Mouse (Mus musculus) forebrain, embryonic 10.5 days (tissue): ENCODE data around the gene Klhdc1. TPM values are rescaled to one million over a fixed set of nuclear protein-coding genes. Genes with fewer than 3 reads are reported as not detected.
A peak's percentile ranks its signal among the peaks of the same experiment; 100 is the strongest.

Source experiments
- DNase-seq: peaks from one replicate; pipeline ENCODE4 v3.0.0-alpha.2; 2017; ENCODE audit warnings: low spot score; ENCODE audit errors: extremely low spot score
- H3K27ac ChIP-seq: fragments of 300-500 bp; sonication (generic); 2 replicates; pipeline ENCODE4 v1.5.1; 2016; ENCODE audit warnings: mild to moderate bottlenecking
- H3K27me3 ChIP-seq: fragments of 300-500 bp; sonication (generic); 2 replicates; pipeline ENCODE4 v1.6.1; 2016; ENCODE audit warnings: mild to moderate bottlenecking; ENCODE audit not compliant: poor library complexity, severe bottlenecking
- H3K36me3 ChIP-seq: fragments of 300-500 bp; sonication (generic); replicated peaks from 2 replicates; pipeline ENCODE4 v1.6.1; 2016; ENCODE audit warnings: mild to moderate bottlenecking, moderate library complexity
- H3K4me1 ChIP-seq: fragments of 300-500 bp; sonication (generic); 2 replicates; pipeline ENCODE4 v1.6.1; 2016
- H3K4me3 ChIP-seq: fragments of 300-500 bp; sonication (generic); 2 replicates; pipeline ENCODE4 v1.5.1; 2016; ENCODE audit warnings: mild to moderate bottlenecking, moderate library complexity
- H3K9me3 ChIP-seq: fragments of 300-500 bp; sonication (generic); 2 replicates; pipeline ENCODE4 v1.6.1; 2016; ENCODE audit warnings: mild to moderate bottlenecking, moderate library complexity
- WGBS: fragments of 180-500 bp; shearing (Covaris S2); methylation state at CpG from one replicate; pipeline ENCODE4 v1.1.7; 2016; 5-methylcytosine and 5-hydroxymethylcytosine counted together
- polyA plus RNA-seq: library from polyadenylated mRNA; unstranded; fragments of >200 nt; fragmentation: Nextera tagmentation; extraction: Ambion mirVana; gene quantifications from 2 replicates; pipeline ENCODE4 v1.2.1, GENCODE M21; 2016

The Klhdc1 gene
- polyA plus RNA-seq, 1 experiment from 2014 or later, result 3.3 TPM

GRCm38 (mm10) chr12:69210056-69210979, 30.7 kb upstream of the Klhdc1 start:
- H3K27me3 ChIP-seq, result no peaks in the 10 kb centered on the region
- peaks cover 99% of the 10 kb centered on the region for H3K36me3 ChIP-seq
- DNase-seq, result no peak
- no peaks in the 10 kb centered on the region for H3K4me1 ChIP-seq
- 93% methylated on average over 18 of the region's 18 CpGs for WGBS
- no peak overlapping the region for H3K27ac ChIP-seq
- no peak overlapping the region for H3K4me3 ChIP-seq
- H3K9me3 ChIP-seq, result no peaks in the 10 kb centered on the region

GRCm38 (mm10) chr12:69211057-69211456, 29.9 kb upstream of the Klhdc1 start:
- WGBS, result 89% methylated on average over 5 of the region's 5 CpGs
- Histone ChIP-seq H3K27ac (no peak overlapping the region), H3K4me1 (no peaks in the 10 kb centered on the region), H3K4me3 (no peak overlapping the region), H3K27me3 (no peaks in the 10 kb centered on the region), H3K36me3 (peaks cover 99% of the 10 kb centered on the region), H3K9me3 (no peaks in the 10 kb centered on the region)
- DNase-seq, result no peak

GRCm38 (mm10) chr12:69213186-69213777, 27.7 kb upstream of the Klhdc1 start:
- no peak for DNase-seq
- H3K36me3 ChIP-seq, result peaks cover 99% of the 10 kb centered on the region
- 95% methylated on average over 13 of the region's 13 CpGs for WGBS
- H3K27ac ChIP-seq, result no peak overlapping the region
- H3K4me1 ChIP-seq, result no peaks in the 10 kb centered on the region
- H3K4me3 ChIP-seq, result no peak overlapping the region
- H3K9me3 ChIP-seq, result no peaks in the 10 kb centered on the region
- no peaks in the 10 kb centered on the region for H3K27me3 ChIP-seq

GRCm38 (mm10) chr12:69214393-69214792, 26.6 kb upstream of the Klhdc1 start:
- Histone ChIP-seq H3K9me3 (no peaks in the 10 kb centered on the region), H3K4me3 (no peak overlapping the region), H3K27me3 (no peaks in the 10 kb centered on the region), H3K4me1 (no peaks in the 10 kb centered on the region), H3K36me3 (peaks cover 99% of the 10 kb centered on the region), H3K27ac (no peak overlapping the region)
- no peak for DNase-seq
- WGBS, result 95% methylated on average over 7 of the region's 7 CpGs

- no peak overlapping the region for H3K4me3 ChIP-seq
- DNase-seq, result no peak
- no peaks in the 10 kb centered on the region for H3K4me1 ChIP-seq
- H3K36me3 ChIP-seq, result peaks cover 99% of the 10 kb centered on the region
- H3K27me3 ChIP-seq, result no peaks in the 10 kb centered on the region
- 92% methylated on average over 3 of the region's 3 CpGs for WGBS
- no peaks in the 10 kb centered on the region for H3K9me3 ChIP-seq
- H3K27ac ChIP-seq, result no peak overlapping the region
These were observed 25.8 kb upstream of the Klhdc1 start for GRCm38 (mm10) chr12:69215000-69215785.

- no peak overlapping the region for H3K27ac ChIP-seq
- no peaks in the 10 kb centered on the region for H3K4me1 ChIP-seq
- 96% methylated on average over 7 of the region's 7 CpGs for WGBS
- no peak overlapping the region for H3K4me3 ChIP-seq
- no peaks in the 10 kb centered on the region for H3K27me3 ChIP-seq
- H3K36me3 ChIP-seq, result peaks cover 99% of the 10 kb centered on the region
- no peaks in the 10 kb centered on the region for H3K9me3 ChIP-seq
- DNase-seq, result no peak
These were observed 24.4 kb upstream of the Klhdc1 start for GRCm38 (mm10) chr12:69216587-69216986.

- H3K27ac ChIP-seq, result no peak overlapping the region
- peaks cover 99% of the 10 kb centered on the region for H3K36me3 ChIP-seq
- no peaks in the 10 kb centered on the region for H3K27me3 ChIP-seq
- no peak for DNase-seq
- no peaks in the 10 kb centered on the region for H3K4me1 ChIP-seq
- WGBS, result 88% methylated on average over 19 of the region's 19 CpGs
- no peaks in the 10 kb centered on the region for H3K9me3 ChIP-seq
- H3K4me3 ChIP-seq, result no peak overlapping the region
These were observed 20.2 kb upstream of the Klhdc1 start for GRCm38 (mm10) chr12:69220613-69221277.

GRCm38 (mm10) chr12:69227776-69228466, 13.1 kb upstream of the Klhdc1 start, which contains the start of gene Pole2:
Gene Pole2 (minus strand): TSS chr12:69228195.
- Histone ChIP-seq H3K27ac (peak within 1 kb of the TSS; percentile 96), H3K9me3 (no peaks in the 10 kb centered on the region), H3K27me3 (no peaks in the 10 kb centered on the region), H3K36me3 (peaks cover 34% of the 10 kb centered on the region), H3K4me1 (peaks cover 13% of the 10 kb centered on the region), H3K4me3 (peak within 1 kb of the TSS; percentile 77)
- peak; percentile 89 for DNase-seq
- under 1% methylated on average over 37 of the region's 37 CpGs for WGBS

- H3K27me3 ChIP-seq, result no peaks in the 10 kb centered on the region
- DNase-seq, result no peak
- H3K27ac ChIP-seq, result no peak overlapping the region
- H3K9me3 ChIP-seq, result no peaks in the 10 kb centered on the region
- WGBS, result 68% methylated on average over 2 of the region's 2 CpGs
- no peak overlapping the region for H3K4me3 ChIP-seq
- peaks cover 13% of the 10 kb centered on the region for H3K4me1 ChIP-seq
- H3K36me3 ChIP-seq, result peaks cover 21% of the 10 kb centered on the region
These were observed 11.7 kb upstream of the Klhdc1 start for GRCm38 (mm10) chr12:69229251-69229650.

- no peak for DNase-seq
- Histone ChIP-seq H3K27me3 (no peaks in the 10 kb centered on the region), H3K36me3 (no peaks in the 10 kb centered on the region), H3K4me3 (no peak overlapping the region), H3K27ac (no peak overlapping the region), H3K9me3 (no peaks in the 10 kb centered on the region), H3K4me1 (peaks cover 3% of the 10 kb centered on the region)
- WGBS, result 91% methylated on average over 6 of the region's 6 CpGs
These were observed 5.2 kb upstream of the Klhdc1 start for GRCm38 (mm10) chr12:69235782-69236181.

- DNase-seq, result no peak
- WGBS, result 55% methylated on average over 3 of the region's 3 CpGs
- no peak overlapping the region for H3K27ac ChIP-seq
- H3K4me1 ChIP-seq, result peaks cover 14% of the 10 kb centered on the region
- no peaks in the 10 kb centered on the region for H3K27me3 ChIP-seq
- no peaks in the 10 kb centered on the region for H3K9me3 ChIP-seq
- no peaks in the 10 kb centered on the region for H3K36me3 ChIP-seq
- H3K4me3 ChIP-seq, result no peak overlapping the region
These were observed 2.7 kb upstream of the Klhdc1 start for GRCm38 (mm10) chr12:69238284-69238683.

- peak overlapping the region; percentile 84 for H3K4me3 ChIP-seq
- WGBS, result 0% methylated on average over 3 of the region's 3 CpGs
- peak overlapping the region; percentile 92 for H3K27ac ChIP-seq
- H3K4me1 ChIP-seq, result peaks cover 14% of the 10 kb centered on the region
- no peaks in the 10 kb centered on the region for H3K9me3 ChIP-seq
- no peaks in the 10 kb centered on the region for H3K36me3 ChIP-seq
- DNase-seq, result no peak
- H3K27me3 ChIP-seq, result no peaks in the 10 kb centered on the region
These were observed 412 bp downstream of the Klhdc1 start for GRCm38 (mm10) chr12:69241405-69241770.
